Mouse (Mus musculus) common myeloid progenitor, adult 5-6 weeks (primary cell): ENCODE results near the gene Mapkapk2. TPM values are rescaled to one million over a fixed set of nuclear protein-coding genes. Genes with fewer than 3 reads are reported as not detected.

Experiments
- ATAC-seq: replicated peaks from 2 replicates; pipeline ENCODE4 v1.8.0; 2016; ENCODE audit warnings: low read depth, mild to moderate bottlenecking, moderate TSS enrichment, inconsistent platforms; ENCODE audit not compliant: poor library complexity, severe bottlenecking
- total RNA-seq: library from RNA; stranded (forward); fragments of 200-1000, 187-1606 nt; gene quantifications from 2 replicates; pipeline ENCODE4 v1.2.3, GENCODE M21; 2017

Gene Mapkapk2
- total RNA-seq, 1 experiment from 2014 or later: 124 TPM

DNA sequence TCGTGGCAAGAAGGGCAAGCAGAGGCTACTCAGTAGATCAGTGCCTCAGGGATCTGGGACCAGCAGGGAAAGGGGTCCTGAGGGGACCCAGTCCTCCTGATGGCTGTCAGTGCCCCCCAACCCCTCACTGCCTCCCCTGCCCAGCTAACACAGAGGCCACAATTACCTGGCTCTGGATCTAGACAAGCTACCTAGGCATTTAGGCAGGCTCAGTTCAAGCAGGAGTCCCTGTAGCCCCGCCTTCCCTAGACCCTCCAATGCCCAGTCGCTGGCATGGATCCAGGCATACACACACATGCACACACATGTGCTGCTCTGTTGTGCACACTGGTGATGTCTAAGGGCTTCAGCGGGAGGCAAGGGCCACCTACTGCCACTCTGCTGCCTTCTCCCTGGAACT is 43.4 kb downstream of the Mapkapk2 start:
- ATAC-seq: no peak

DNA sequence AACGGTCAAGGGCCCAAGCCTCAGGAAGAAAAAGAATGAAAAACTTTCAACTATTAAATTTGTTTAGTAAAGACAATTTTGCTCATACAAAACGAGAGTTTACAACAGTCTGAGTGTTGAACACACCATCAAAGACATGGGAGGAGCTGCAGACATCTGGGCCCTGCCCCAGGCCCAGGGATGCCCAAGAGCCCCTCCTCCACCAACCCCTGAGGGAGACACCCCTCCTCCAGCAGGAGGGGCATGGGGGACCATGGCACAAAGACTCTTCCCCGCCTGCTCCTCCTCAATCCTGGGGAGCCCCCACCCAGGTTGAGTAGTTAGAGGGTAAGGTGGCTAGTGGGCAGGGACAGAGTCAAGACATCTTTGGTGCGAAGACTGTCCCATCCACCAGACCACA is 44.0 kb downstream of the Mapkapk2 start:
- ATAC-seq: no peak

DNA sequence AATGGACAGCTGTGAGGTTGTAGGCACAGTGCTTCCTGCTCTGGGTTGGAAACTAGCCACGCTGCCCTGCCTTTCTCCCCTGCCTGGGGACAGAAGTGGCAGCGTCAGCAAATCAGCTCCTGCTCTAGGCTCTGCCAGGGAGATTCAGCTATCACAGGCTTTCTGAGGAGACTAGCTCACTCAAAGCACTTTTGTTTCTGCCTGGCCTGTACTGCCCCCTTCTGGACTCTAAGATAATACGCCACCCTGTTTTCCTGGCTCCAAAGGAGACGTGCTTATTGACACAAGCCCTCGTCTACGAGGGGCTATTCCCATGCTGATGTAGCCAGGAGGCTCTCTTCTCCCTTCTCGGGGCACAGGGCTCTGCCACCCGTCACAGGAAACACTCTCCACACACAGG is 44.4 kb downstream of the Mapkapk2 start:
- peak; percentile 79 for ATAC-seq

DNA sequence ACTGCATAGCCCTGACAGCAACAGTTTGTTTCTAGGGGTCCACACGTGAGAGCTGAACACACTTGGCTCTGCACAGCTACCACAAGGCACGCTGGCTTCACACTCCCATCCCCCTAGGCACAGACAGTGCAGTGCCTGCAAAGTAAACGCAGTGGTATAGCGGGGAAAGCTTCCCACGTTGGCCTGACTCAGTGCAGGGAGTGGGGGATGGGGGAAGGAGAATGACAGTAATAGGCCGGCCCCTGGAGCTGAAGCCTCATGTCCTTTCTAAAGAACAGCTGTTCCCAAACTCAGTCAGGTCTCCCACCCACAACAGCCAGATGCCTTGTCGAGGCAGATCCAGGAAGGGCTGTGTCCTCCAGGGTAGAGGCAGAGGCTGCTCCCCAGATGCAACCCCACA is 46.6 kb downstream of the Mapkapk2 start:
- no peak for ATAC-seq

DNA sequence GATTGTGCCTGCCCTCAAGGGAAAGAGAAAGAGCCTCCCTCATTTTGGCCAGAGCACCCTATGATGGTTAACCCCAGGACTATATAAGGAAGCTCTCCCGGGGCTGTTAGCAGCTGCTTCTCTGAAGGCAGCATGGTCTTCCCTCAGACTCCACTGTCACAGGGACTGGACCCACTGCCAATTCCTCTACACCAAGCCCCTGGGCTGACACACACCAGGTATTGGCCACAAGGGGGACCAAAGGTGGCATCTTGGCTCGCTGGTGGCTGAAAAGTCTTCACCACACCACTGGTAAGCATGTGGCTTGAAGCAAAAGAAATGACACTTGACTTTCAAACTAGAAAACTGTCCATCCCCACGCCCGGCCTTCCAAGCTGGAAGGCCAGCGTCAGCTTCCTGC is 47.0 kb downstream of the Mapkapk2 start:
- no peak for ATAC-seq

DNA sequence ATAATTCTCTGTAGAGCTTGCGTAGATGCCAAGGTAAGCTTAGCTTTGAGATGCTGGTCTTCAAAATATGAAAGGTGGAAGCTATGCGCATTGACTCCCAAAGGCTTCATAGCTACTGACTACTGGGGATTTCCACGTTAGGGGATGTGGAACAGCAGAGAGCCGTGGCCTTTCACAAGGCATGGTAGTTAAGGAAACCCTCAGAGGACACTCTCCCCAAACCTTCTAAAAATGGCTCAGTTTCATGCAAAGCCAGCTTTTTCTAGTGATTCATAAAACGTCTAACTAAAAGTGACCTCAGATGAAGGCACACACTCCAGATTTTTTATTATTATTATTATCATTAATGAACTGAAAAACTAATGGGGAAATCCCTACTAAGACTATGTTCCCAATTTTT is 47.6 kb downstream of the Mapkapk2 start:
- no peak for ATAC-seq

DNA sequence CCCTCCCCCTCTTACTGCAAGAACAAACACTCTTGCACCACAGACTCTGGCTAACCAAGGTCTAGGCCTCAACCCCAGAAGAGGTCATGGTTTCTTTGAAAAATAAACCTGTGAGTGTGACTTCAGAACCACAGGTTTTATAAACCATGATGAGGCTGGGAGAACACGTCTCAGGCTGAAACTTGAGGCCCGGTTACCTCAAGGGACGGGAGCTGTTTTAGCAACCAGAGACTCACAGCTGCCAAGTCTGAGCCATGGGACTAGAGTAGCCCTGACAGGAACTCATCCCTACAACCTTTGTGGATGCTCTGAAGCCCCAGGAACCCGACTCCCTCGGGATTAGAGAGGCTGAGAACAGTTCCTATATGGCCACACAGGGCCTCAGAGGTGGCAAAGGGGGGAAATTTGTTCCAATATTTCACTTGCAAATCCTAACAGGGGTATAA is 48.2 kb downstream of the Mapkapk2 start:
- no peak for ATAC-seq

DNA sequence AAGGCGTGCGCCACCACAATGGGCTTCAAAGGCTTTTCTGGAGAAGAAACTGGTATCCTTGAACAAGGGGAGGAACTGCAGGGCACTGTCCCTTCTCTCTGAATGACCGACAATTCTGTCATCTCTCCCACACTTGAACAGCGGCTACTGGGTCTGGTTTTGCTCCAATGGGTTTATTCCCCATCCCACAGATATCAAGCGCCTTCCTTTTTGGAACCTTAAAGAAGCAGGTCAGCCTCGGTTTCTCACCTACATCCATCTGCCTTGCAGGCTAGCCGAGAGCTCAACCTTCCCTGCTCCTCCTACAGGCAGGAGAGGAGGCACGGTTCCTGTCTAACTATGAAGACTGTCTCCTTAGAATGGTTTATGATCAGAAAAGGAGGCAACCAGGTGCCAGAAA is 48.7 kb downstream of the Mapkapk2 start:
- ATAC-seq: no peak

DNA sequence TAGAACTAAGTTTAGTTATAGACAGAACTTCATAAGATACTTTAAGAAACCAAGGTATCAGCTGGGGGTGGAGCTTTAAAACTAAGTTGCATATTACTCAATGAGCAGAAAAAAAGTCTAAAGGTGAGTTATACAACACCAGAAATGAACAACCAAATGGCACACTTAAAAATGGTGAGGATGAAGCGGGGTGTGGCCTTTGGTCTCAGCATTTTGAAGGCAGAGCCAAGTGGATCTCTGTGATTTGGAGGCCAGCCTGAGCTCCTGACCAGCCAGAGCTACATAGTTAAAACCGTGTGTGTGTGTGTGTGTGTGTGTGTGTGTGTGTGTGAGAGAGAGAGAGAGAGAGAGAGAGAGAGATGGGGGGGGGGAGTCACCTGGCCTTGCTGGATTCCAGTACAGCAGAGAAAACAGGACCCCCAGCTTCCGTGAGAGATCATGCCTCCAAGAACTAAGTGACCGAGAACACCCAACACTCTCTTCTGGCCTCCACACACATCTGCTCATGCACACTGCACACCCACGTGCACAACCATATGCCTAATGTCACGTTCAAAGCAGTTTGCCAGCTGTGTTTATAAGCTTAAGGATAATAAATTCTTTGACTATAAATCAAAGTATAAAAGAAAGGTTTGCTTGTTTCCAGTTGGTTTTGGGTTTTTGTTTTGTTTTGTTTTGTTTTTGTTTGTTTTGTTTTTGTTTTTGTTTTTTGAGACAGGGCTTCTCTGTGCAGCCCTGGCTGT is 49.3 kb downstream of the Mapkapk2 start:
- no peak for ATAC-seq

DNA sequence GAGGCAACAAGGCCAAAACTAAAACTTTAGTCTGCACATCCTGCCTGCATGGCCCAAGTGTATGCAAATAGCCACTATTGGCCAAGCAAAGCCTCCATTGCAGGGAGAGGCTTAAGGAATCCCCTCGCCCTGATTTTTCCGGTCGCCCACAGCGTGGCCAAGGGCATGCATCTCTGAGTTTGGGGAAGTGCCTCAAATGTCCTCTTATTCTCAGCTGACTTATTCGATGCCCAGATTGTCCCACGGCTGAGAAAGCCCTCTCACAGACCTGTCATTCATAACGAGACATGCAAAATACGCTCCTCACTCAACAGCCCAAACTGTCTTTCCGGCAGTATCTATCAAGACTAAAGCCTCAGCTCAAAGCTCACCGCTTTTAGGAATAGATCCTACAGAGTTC is 51.0 kb downstream of the Mapkapk2 start:
- 0 out of 2 replicates have a peak, but pooled peaks have one; percentile 9 for ATAC-seq

DNA sequence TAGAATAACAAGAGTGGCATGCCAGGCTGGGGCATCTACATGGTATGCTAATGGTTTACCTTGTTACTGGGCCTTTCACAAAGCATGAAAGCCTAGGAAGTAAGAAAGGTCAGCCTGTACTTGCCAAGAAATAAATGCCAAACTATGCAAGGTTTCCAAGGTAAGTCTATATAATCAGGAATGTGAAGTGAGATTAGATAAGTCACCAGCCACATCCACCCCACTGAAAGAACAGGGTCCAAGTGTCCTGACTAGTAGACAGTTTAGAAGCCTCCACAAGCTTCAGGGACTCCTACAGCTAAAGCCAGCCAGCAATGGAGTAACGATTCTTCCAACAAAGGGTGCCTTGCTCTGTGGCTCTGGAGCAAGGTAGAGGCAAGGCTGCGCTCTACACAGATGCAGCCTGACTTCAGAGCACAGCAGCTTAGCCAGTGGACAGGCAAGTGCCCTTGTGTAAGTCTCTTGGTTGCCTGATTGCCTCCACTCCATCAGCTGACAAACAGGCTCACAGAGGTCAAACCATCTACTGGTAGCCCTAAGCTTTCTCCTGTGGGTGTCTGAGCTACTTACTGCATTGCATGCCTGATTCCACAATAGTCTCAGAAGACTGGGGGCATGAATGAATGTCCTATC is 51.8 kb downstream of the Mapkapk2 start:
- no peak for ATAC-seq

DNA sequence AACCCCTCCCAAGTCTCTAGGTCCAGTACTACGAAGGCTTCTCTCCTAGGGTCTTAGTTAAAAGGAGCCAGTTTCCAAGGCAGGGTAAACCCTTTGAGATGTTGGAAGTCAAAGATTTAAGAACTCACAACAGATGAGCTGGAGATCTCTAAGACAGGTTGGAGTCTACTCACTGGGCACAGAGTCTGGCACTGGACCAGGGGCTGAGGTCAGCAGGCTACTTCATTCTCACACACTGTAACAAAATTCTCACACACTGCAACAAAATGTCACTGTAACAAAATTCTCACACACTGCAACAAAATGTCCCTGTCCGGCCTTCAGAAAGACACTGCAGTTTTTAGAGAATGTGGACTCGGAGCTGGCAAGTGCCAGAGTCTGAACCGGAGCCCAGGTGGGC is 54.0 kb downstream of the Mapkapk2 start:
- ATAC-seq: no peak

DNA sequence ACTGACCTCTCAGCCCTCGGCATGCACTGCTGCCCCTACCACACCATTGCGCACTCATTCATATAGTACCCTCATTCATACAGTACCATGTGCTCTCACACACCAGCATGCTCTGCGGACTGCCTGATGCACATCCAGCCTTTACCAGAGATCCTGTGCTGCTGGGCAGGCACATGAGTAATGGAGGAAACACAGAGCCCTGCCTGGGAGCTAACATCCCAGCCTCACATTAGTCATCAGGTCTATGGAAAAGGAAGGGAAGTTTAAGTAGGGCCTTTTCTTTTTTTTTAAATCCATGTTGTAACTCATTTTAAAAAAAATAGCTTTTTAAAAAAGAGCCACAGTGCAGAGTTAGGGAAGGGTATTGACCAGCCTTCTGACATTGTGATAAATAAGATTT is 54.9 kb downstream of the Mapkapk2 start:
- ATAC-seq: no peak

DNA sequence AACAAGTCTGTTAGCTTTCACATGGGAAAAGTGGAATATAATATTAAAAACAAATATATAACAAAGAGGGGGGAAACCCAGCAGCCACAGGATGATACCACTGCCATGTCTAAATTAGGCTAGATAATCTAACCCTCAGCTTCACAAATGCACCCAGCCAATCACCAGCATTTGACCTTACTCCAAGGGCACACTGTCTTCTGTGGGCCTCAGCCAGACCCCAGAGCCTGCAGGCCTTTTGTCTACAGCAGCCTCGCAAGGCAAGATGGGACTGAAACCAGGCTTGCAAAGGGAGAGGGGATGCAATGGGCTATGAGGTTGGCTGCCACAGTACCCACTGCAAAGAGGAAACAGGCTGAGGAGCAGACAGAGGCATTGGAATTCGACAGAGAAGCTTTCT is 55.4 kb downstream of the Mapkapk2 start:
- ATAC-seq: no peak

DNA sequence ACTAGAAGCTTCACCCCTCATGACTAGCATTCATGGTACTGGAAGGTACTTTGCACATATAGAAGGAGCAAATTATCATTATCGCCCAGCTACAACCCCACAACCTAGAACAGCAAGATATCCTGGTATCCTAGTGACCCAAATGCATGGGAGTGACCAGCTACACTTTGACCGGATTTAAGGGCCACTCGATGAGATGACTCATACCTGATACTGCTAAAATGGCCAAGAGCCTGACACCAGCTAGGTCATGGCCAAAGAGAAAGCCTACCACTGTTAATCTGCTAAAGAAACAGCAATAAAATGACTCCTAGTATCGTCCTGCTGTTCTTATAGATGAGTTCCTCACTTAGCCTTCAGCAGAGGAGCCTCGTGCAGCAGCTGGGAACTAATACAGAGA is 58.1 kb downstream of the Mapkapk2 start:
- no peak for ATAC-seq

DNA sequence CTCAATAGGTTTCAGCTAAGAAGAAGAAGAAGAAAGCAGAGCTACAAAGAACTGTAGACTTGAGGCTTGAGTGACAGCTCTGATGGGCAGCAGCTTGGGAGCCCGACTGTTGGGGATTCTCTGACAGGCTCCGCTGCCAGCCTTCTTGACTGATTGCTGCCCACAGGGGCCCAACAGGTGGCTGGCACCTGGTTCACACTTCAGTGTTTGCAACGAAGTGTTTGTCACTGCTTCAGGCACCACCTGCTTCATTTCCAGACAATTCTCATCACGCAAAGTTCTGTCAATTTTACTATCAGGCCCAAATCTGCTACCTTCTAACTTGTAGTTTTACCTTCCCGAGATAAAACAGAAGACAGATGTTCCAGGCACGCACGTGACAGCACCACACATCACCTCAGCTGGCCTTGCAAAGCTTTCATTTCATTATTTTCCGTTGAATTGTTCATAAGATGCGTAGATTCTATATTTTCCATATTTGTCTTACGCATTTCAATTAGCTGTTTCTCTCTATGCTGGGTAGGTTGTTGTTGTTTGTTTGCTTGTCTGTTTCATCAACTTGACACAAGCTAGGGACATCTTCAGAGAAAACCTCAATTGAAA is 59.1 kb downstream of the Mapkapk2 start:
- no peak for ATAC-seq

DNA sequence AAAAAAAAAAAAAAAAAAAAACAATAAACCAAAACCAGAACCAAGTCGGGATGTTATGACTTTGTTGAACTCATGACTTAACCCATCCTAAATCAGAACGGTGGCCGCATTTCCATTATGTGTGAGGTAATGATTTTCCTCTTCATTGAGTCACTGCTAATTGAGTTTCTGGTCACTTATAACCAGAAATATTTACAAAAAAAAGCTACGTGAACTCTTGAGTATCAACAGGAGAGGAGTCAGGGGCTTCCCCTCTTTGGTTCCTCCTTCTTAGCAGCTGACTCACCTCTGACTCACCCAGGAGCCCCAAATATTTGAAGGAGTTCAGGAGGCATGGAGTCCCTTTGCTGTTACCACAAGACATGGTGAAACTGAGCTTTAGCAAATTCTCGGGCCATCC is 59.6 kb downstream of the Mapkapk2 start:
- ATAC-seq: peak; percentile 92

DNA sequence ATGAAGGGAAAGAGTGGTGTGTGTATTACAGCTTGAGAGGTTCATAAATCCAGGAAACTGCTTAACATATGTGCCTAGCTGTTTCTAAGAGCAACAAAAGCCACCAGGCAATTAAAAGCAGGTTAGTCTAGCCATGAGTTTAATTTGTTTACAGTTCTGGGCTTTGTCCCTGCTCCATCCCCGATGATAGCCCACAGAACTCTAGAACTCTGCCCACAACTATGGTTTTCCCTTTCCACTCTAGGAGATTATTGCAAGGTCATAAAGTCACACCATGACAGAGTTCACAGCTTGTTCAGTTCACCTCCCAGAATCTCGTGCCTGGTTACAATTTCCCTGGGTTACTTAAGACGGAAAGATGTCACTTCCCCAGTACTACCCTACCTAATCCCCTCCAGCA is 66.4 kb downstream of the Mapkapk2 start:
- ATAC-seq: no peak

DNA sequence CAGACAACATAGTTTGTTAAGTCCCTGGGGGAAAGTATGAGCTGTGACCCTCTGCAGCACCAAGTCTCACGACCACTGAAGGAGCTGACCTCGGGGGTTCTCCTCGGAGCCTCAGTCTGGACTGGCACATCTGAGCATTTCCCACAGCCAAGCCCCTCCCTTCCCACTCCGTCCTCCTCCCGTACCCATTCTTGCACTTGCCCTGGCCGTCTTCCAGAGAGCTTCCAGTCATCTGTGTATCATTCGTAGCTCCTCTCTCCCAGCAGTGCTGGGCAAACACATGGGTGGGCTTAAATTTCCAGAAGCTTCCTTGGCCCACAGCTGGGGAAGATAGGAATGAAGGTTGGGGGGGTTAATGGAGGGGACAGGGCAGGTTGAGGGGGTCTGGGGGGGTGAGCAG is 67.4 kb downstream of the Mapkapk2 start:
- ATAC-seq: no peak

DNA sequence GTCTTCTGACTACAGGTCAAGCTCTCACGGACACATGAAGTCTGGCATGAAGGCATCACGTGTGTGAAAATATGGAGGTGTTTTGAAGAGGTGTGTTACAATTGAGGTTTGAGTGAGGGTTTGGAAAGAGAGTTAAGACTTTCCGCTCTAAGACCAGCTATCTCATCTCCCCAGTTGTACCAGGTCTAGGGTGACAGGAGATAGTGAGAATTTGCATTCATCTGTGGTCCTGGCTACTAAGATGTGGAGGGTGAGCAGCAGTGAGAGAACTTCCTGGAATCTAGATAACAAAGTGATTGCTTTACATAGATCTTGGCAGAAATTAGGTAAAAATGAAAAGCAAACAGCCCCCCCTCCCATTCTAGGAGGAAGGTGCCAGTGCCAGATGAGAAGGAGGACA is 68.4 kb downstream of the Mapkapk2 start:
- ATAC-seq: peak; percentile 40; the same call in 1 of the 2 replicates

DNA sequence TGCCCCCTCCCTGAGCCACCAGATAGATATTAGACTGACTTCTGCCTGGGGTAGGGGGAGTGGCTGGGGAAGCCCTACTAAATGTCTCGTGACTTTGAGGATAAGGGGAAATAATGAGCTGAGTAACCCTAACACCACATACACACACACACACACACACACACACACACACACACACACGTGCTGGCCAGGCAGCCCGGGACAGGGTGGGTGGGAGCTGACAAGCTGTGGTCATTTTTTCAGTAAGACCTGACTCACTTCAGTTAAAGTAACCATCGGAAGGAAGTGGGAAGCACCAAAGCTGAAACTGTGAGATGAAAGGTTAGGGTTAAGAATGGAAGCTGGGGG is 71.8 kb downstream of the Mapkapk2 start:
- ATAC-seq: peak; percentile 74
